Mouse (Mus musculus) G1E (cell line): Measurements from ENCODE around the gene Klk8.

Source experiments
- CTCF ChIP-seq: IDR thresholded peaks from 2 replicates; pipeline ENCODE4 v1.5.1; 2012; ENCODE audit warnings: low read depth, low read length, inconsistent platforms, mixed read lengths
- GATA1 ChIP-seq: IDR thresholded peaks from 2 replicates; pipeline ENCODE4 v1.6.1; 2012; ENCODE audit warnings: borderline replicate concordance, low read length, inconsistent platforms, mixed read lengths
- POLR2AphosphoS5 ChIP-seq: IDR thresholded peaks from 2 replicates; pipeline ENCODE4 v1.6.1; 2012; ENCODE audit warnings: low read depth, low read length, inconsistent platforms; ENCODE audit not compliant: insufficient replicate concordance
- TAL1 ChIP-seq: conservative IDR thresholded peaks from 2 replicates; pipeline ENCODE4 v1.6.1; 2012; ENCODE audit warnings: low read depth, low read length, inconsistent platforms, mixed read lengths

DNA sequence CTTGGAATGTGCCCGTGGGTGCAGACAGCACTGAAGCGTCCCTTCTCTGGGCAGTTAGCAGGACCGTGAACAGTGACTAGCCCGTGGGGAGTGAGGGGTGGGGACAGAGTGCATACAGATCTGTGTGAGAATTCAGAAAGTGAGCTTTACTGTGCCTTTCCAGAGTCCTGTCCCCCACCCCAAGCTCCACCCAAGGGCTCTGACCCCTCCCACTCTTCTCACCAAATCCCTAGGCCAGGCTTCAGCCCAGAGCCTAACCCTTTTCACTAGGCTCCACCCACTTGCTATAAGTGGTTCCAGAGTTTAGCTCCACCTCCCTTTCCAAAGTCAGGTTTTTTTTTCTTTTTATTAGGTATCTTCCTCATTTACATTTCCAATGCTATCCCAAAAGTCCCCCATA is 46.4 kb downstream of the Klk8 start:
- TF ChIP-seq GATA1 (no peak), CTCF (no peak), TAL1 (no peak), POLR2AphosphoS5 (no peak)
